Mouse (Mus musculus) thymus, adult 2 months (tissue): ENCODE results near the gene Cipc.

Experiments used
- CTCF ChIP-seq: fragments of 200-500 bp; IDR thresholded peaks from 2 replicates; pipeline ENCODE4 v1.5.1; 2012; ENCODE audit warnings: mild to moderate bottlenecking, control low read depth, low read length, moderate library complexity, borderline replicate concordance; ENCODE audit not compliant: control insufficient read depth, poor library complexity, insufficient read depth; ENCODE audit errors: extremely low read depth
- POLR2A ChIP-seq: fragments of 200-500 bp; IDR thresholded peaks from 2 replicates; pipeline ENCODE4 v1.6.1; 2012; ENCODE audit warnings: mild to moderate bottlenecking, low read length, control low read depth, moderate library complexity; ENCODE audit not compliant: control insufficient read depth, poor library complexity, insufficient read depth; ENCODE audit errors: extremely low read depth

DNA sequence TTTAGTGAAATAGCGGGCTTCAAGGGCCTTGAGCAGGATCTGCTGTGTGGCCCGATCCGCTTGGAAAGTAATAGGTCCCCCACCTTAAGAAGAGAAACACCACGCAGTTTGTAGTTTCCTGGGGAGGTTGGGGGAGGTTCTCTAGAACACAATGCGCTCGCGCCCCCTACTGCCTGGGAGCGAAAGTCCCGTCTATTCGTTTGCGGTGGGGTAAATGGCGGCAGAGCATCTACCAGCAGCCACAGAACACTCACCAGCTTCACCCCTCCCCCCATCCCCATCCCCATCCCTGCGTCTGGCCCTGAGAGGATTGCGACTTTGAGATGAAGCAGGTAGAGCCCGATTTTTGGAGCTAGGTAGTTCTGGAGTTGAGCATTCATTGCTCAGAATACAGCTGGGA is 40.4 kb upstream of the Cipc start:
- TF ChIP-seq CTCF: peak; percentile 84
- TF ChIP-seq POLR2A: no peak
